Mouse (Mus musculus): ENCODE results near the gene Dag1. TPM values are rescaled to one million over a fixed set of nuclear protein-coding genes. Genes with fewer than 3 reads are reported as not detected.
"Not testable (repeated sequence)": the region's sequence is repeated elsewhere in the genome, so short reads cannot be mapped to it uniquely, and the experiment has no call there.

Dag1 gene
- total RNA-seq, 2 experiments from 2014 or later: 362 to 379 TPM

- intact Hi-C loops (cut with DNase I): no loop called here
- peak; percentile 40 to 60 for DNase-seq
Measured at GRCm38 (mm10) chr9:108278697-108279450, 15.1 kb upstream of the Dag1 start.

GRCm38 (mm10) chr9:108275331-108275659 is 11.5 kb upstream of the Dag1 start:
- DNase-seq: no peak
- intact Hi-C loops (cut with DNase I): no loop called here

DNA sequence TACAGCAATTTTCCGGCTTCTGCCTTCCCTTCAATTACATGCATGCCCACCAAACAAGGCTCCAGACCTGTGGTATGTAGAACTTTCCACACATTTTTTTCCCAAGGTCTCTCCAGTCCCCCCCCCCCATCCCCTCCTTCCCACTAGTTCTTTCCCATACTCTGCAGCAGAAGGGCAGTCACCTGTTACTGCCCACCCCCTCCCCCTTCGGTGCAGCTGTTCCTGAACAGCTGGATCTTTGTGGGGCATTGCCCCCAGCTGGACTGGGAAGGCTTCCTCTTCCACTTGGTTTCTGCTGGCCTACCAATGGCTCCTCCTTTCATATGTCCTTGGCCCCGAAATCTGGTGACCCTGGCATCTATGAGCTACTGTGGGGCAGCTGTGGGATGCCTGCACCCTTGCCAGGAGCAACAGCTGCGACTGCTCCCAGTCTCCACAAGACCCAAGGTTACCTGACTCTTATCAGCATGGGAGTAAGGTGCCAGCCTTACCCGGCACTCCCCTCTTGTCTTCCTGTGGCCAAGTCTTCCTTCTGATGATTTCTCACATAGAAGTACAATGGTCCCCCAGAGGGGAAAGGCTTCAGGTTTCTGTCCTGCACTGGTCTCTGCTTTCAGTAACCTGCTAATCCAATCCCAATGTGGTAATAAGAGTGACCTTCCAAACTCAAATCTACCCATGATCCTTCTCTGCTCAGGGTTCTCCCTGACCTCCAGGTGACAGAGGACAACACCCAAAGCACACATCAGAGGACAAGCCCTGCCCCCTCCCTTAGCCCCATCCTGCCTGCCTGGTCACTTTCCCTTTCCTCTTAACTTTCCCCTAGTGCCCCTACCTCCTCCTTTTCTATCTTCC is 10.9 kb upstream of the Dag1 start:
- intact Hi-C loops (cut with DNase I): no loop called here
- DNase-seq: no peak

DNA sequence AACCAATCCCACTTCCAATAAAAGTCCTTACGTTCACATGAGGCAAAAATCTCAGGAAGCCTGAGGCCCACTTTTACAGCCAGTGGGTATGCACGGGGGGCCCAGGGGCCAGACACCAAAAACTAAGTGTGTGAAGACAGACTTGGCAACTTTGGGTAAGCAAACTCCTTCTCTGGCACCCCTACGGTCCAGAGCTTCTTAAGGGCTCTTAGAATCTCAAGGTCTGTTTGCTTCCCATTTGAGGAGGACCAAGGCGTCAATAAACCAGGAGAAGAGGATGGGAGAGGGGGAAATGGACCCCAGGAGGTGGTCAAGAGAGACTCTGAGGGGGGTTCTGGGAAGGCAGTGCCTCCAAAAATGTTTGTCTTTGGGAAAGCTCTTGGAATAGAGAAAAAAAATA is 9.7 kb upstream of the Dag1 start:
- no peak for DNase-seq
- intact Hi-C loops (cut with DNase I): no loop called here

GRCm38 (mm10) chr9:108272691-108273090 is 8.9 kb upstream of the Dag1 start:
- no peak for DNase-seq
- intact Hi-C loops (cut with DNase I): no loop called here

GRCm38 (mm10) chr9:108271941-108272340 is 8.2 kb upstream of the Dag1 start:
- intact Hi-C loops (cut with DNase I): no loop called here
- DNase-seq: no peak

DNA sequence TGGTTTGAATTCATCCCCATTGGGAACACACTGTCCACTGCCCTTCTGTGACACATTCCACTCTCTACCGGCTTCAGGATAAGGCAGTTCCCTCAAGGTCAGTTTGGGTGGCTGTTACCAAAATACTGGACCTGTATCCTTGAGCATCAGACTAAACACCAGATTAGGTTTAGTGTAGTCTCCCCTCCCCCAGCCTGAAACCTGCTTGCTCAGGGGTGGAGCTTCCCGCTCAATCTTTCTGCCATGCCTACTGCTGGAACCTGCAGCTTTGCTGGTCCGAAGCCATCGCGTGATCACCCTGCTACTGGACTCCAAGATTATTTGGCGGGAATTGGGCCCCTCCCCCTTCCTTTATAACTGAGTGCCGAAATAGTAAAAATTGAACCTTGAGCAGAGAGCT is 4.9 kb upstream of the Dag1 start:
- intact Hi-C loops (cut with DNase I): not testable (repeated sequence)
- DNase-seq: peak; percentile 26 to 43

GRCm38 (mm10) chr9:108267691-108268090 is 3.9 kb upstream of the Dag1 start:
- intact Hi-C loops (cut with DNase I): no loop called here

GRCm38 (mm10) chr9:108266261-108266935 is 2.6 kb upstream of the Dag1 start:
- DNase-seq: no peak
- intact Hi-C loops (cut with DNase I): no loop called here

More at GRCm38 (mm10) chr9:108267691-108268090, 3.9 kb upstream of the Dag1 start:
- peak; percentile 59 to 67 for DNase-seq

DNA sequence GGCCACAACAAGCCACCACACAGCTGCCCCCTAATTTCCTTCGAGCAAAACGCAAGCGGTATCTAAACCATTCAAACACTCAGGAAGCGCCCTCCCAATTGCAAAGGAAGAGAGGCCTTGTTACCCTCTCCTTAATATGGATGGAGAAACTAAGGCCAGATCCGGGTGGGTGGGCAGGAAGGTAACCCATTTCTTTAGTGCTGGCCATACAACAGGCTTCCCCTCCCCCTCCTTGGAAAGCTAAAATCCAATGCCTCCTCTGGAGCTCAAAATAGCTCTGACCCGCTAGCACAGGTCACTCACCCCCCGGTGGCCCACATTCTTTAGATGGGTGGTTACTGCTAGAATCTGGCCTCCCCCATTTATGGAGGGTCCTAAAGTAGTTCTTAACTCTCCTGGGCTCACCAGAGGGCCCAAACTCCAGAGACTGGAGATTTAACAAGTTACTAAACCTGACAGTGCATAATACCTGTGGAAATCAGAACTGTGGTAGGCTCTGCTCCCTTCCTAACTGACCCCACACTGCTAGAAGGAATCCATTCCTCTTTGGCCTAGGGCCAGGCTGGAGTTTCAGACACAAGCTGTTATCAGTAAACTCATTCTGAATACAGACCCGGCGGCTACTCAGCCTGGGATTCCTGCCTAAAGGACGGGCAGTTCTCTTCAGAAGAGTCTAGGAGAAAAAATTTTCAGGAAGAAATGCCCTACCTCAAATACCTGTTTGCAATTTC is 598 bp upstream of the Dag1 start:
- peak; percentile 72 to 78 for DNase-seq
- intact Hi-C loops (cut with DNase I): loop anchor here (2.0 to 5.0 kb wide), 2 partner anchors 16 to 52 kb away; no protein-coding TSS in a partner anchor

- intact Hi-C loops (cut with DNase I): loop anchor here (5.0 kb wide), 1 partner anchor 51 kb away; no protein-coding TSS in a partner anchor
Measured at GRCm38 (mm10) chr9:108263131-108263681, 552 bp downstream of the Dag1 start.

GRCm38 (mm10) chr9:108262494-108263049 is 1.2 kb downstream of the Dag1 start:
- DNase-seq: peak; percentile 26 to 45

More at GRCm38 (mm10) chr9:108263131-108263681, 552 bp downstream of the Dag1 start:
- DNase-seq: peak in 1 of 2 experiments; percentile 43

GRCm38 (mm10) chr9:108261865-108262264 is 1.9 kb downstream of the Dag1 start:
- intact Hi-C loops (cut with DNase I): loop anchor here (5.0 kb wide), 1 partner anchor 50 kb away; no protein-coding TSS in a partner anchor
- DNase-seq: peak in 1 of 2 experiments; percentile 39

More at GRCm38 (mm10) chr9:108262494-108263049, 1.2 kb downstream of the Dag1 start:
- intact Hi-C loops (cut with DNase I): loop anchor here (5.0 kb wide), 1 partner anchor 50 kb away; no protein-coding TSS in a partner anchor

DNA sequence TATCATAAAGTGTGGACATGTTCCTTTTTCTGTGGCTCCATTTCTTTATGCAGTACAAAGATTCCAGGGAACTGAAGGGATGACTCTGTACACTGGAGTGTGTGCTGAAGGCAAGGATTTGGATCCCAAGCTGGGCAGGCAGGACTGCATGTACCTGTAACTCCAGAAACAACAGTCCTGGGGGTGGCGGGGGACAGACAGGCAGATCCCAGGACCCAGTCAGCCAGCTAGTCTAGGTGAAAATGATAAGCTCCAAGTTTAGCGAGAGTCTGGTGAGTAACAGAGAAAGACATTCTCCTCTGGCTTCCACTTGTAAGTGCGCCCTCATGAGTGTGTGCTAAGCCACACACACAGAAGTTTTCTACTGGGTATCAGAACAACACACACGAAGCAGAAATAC is 3.2 kb downstream of the Dag1 start:
- no peak for DNase-seq
- intact Hi-C loops (cut with DNase I): loop anchor here (5.0 kb wide), 1 partner anchor 48 kb away; no protein-coding TSS in a partner anchor

- intact Hi-C loops (cut with DNase I): no loop called here
- DNase-seq: no peak
Measured at GRCm38 (mm10) chr9:108252766-108253165, 11.0 kb downstream of the Dag1 start.

GRCm38 (mm10) chr9:108251877-108252276 is 11.9 kb downstream of the Dag1 start:
- peak; percentile 51 to 68 for DNase-seq
- intact Hi-C loops (cut with DNase I): no loop called here

DNA sequence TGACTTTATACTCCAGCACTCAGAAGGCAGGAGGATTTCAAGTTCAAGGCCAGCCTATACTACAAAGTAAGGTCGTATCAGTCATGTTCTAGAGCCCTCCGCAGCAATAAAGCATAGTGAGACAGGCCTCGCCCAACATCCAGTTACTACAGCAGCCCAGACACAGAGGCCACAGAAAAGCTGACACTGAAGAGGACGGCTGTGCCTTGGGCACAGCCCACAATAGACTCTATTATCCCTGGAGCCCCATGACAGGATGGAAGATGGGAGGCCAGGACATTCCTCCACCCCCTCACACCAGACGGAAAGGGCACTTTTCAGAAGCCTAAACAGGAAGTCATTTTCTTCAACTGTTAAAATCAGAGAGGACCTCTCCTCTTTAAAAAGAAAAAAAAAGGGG is 14.8 kb downstream of the Dag1 start:
- no peak for DNase-seq
- intact Hi-C loops (cut with DNase I): loop anchor here (5.0 kb wide), 2 partner anchors 33 to 42 kb away; no protein-coding TSS in a partner anchor

- intact Hi-C loops (cut with DNase I): loop anchor here (5.0 kb wide), 2 partner anchors 37 to 38 kb away; no protein-coding TSS in a partner anchor
Measured at GRCm38 (mm10) chr9:108244984-108245383, 18.8 kb downstream of the Dag1 start.

DNA sequence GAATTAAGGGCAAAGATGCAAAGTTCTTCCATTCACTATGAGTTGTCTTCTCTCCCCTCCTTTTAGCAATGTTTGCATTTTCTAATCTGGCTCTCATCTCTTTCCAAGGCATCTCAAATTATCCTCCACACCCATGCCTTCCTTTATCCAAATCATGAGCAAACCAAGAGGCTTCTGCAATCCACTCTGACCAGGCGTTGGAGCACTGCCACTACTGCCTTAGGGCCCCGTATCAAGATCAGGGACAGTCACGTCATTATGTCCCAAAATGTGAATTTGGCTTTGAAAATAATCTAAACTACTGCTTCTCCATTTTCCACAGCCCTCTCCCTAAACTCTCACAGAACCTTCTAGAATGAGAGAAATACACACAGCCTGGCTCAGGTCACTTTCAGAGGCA is 19.2 kb downstream of the Dag1 start:
- intact Hi-C loops (cut with DNase I): no loop called here
- no peak for DNase-seq

More at GRCm38 (mm10) chr9:108244984-108245383, 18.8 kb downstream of the Dag1 start:
- no peak for DNase-seq
